In genomic region chr1:33813868-33814794, GRCm38 (mm10) we compare ENCODE assay signal across 8 mouse cellular contexts. TPM values are rescaled to one million over a fixed set of nuclear protein-coding genes. Genes with fewer than 3 reads are reported as not detected.
DNase-seq lines count a peak whose midpoint lies in the region; ATAC-seq and TF ChIP-seq lines count a peak whose summit lies in the region.

Gene Zfp451, minus strand, starts transcription at chr1:33814595.

- H3K4me2 ChIP-seq in forebrain, embryonic 13.5 days: peak within 1 kb of the TSS; percentile 86
- peak within 1 kb of the TSS; percentile 75 for H3K4me2 ChIP-seq in neural tube, embryonic 15.5 days

- peak within 1 kb of the TSS; percentile 98 for H3K4me3 ChIP-seq in E14TG2a.4 (replicated peaks; ENCODE audit: low read length)
- peak within 1 kb of the TSS; percentile 94 for H3K4me3 ChIP-seq in forebrain, embryonic 13.5 days
- H3K4me3 ChIP-seq in neural tube, embryonic 15.5 days (replicated peaks): peak within 1 kb of the TSS; percentile 82

- under 1% methylated on average over 82 of the region's 85 CpGs for WGBS in forebrain, embryonic 13.5 days
- under 1% methylated on average over 82 of the region's 85 CpGs for WGBS in neural tube, embryonic 15.5 days

- peaks cover 41% of the 10 kb centered on the region for H3K36me3 ChIP-seq in E14TG2a.4 (ENCODE audit: insufficient read depth, low read length)
- peaks cover 31% of the 10 kb centered on the region for H3K36me3 ChIP-seq in forebrain, embryonic 13.5 days (ENCODE audit: poor library complexity, severe bottlenecking)
- H3K36me3 ChIP-seq in neural tube, embryonic 15.5 days: peaks cover 21% of the 10 kb centered on the region

- no peaks in the 10 kb centered on the region for H3K27me3 ChIP-seq in E14TG2a.4 (ENCODE audit: insufficient read depth, low read length)
- H3K27me3 ChIP-seq in forebrain, embryonic 13.5 days: no peaks in the 10 kb centered on the region
- H3K27me3 ChIP-seq in neural tube, embryonic 15.5 days (replicated peaks): no peaks in the 10 kb centered on the region

- intact Hi-C loops in heart, postnatal 14 days (cut with DNase I): loop anchor here (5.0 kb wide), 1 partner anchor 57 kb away; the partner anchor contains the start of gene Bag2

- H3K9me3 ChIP-seq in E14TG2a.4 (ENCODE audit: low read length): no peaks in the 10 kb centered on the region
- no peaks in the 10 kb centered on the region for H3K9me3 ChIP-seq in forebrain, embryonic 13.5 days (replicated peaks)
- no peaks in the 10 kb centered on the region for H3K9me3 ChIP-seq in neural tube, embryonic 15.5 days (replicated peaks)

- DNase-seq in c-Kit-positive CD71-positive TER-119-positive erythroid progenitor cells, embryonic 14.5 days (ENCODE audit: low spot score): peak; percentile 81
- peak; percentile 92 to 93 for DNase-seq in heart, postnatal 14 days
- peak; percentile 89 for DNase-seq in layer of hippocampus, adult 11-12 months (ENCODE audit: low spot score)
- DNase-seq in lung, adult 18-20 months: peak; percentile 91 to 92
- peak; percentile 93 for DNase-seq in testis, postnatal 14 days (ENCODE audit: low spot score)

- H3K27ac ChIP-seq in forebrain, embryonic 13.5 days: peak within 1 kb of the TSS; percentile 94
- H3K27ac ChIP-seq in neural tube, embryonic 15.5 days (replicated peaks): peak within 1 kb of the TSS; percentile 94

- H3K9ac ChIP-seq in forebrain, embryonic 13.5 days: peak within 1 kb of the TSS; percentile 99
- peak within 1 kb of the TSS; percentile 82 for H3K9ac ChIP-seq in neural tube, embryonic 15.5 days (replicated peaks)

- TF ChIP-seq CTCF in E14TG2a.4 (conservative IDR thresholded peaks at IDR 0.05; ENCODE audit: low read length): no peak

- H3K4me1 ChIP-seq in E14TG2a.4 (replicated peaks; ENCODE audit: low read depth, low read length): peaks cover 41% of the 10 kb centered on the region
- H3K4me1 ChIP-seq in forebrain, embryonic 13.5 days: peaks cover 20% of the 10 kb centered on the region
- peaks cover 29% of the 10 kb centered on the region for H3K4me1 ChIP-seq in neural tube, embryonic 15.5 days

- peak; percentile 96 for ATAC-seq in forebrain, embryonic 13.5 days
- peak; percentile 97 for ATAC-seq in neural tube, embryonic 15.5 days (ENCODE audit: low FRiP score)

RNA-seq across cellular contexts. Expression of gene Zfp451, which starts in this region (rescaled TPM):
- 37.2 and 43.4 TPM in 2 replicates for polyA plus RNA-seq in forebrain, embryonic 13.5 days (2015; fragmentation: Nextera tagmentation; extraction: Ambion mirVana)
- 10 to 100 TPM; 16.3 to 19.4 TPM for total RNA-seq in heart, postnatal 14 days (2021)
- 33.6 and 36.1 TPM in 2 replicates for polyA plus RNA-seq in neural tube, embryonic 15.5 days (2015; fragmentation: Nextera tagmentation; extraction: Ambion mirVana)

Comparison
In these comparisons a context has a peak if more than half of its experiments do, and no peak if none do; other contexts are left out.
1. Peak in every context shown above with its lines: DNase-seq, ATAC-seq, H3K4me3 ChIP-seq and H3K27ac ChIP-seq.